Mouse (Mus musculus) limb, embryonic 11.5 days (tissue): ENCODE data around the gene Clip3. TPM values are rescaled to one million over a fixed set of nuclear protein-coding genes. Genes with fewer than 3 reads are reported as not detected.
A peak's percentile ranks its signal among the peaks of the same experiment; 100 is the strongest.

Source experiments
- ATAC-seq: fragments of 200-750 bp; cut with Nextera tagmentation; 2 replicates; pipeline ENCODE4 v1.8.0; 2017; ENCODE audit warnings: low read depth; ENCODE audit not compliant: insufficient number of reproducible peaks, low FRiP score, low TSS enrichment
- DNase-seq: peaks from one replicate; pipeline ENCODE4 v3.0.0-alpha.2; 2015; ENCODE audit warnings: low spot score
- H3K27ac ChIP-seq: fragments of 300-500 bp; sonication (generic); replicated peaks from 2 replicates; pipeline ENCODE4 v1.5.1; 2014; ENCODE audit warnings: low read depth, mild to moderate bottlenecking, low read length
- H3K27me3 ChIP-seq: fragments of 300-500 bp; sonication (generic); 2 replicates; pipeline ENCODE4 v1.6.1; 2014; ENCODE audit warnings: mild to moderate bottlenecking, low read length, mixed read lengths; ENCODE audit not compliant: control insufficient read depth, insufficient read depth
- H3K36me3 ChIP-seq: fragments of 300-500 bp; sonication (generic); 2 replicates; pipeline ENCODE4 v1.6.1; 2014; ENCODE audit warnings: mild to moderate bottlenecking, low read length, moderate library complexity, mixed read lengths; ENCODE audit not compliant: control insufficient read depth, insufficient read depth
- H3K4me1 ChIP-seq: fragments of 300-500 bp; sonication (generic); 2 replicates; pipeline ENCODE4 v1.6.1; 2014; ENCODE audit warnings: low read length, mixed read lengths; ENCODE audit not compliant: control insufficient read depth, insufficient read depth
- H3K4me2 ChIP-seq: fragments of 300-500 bp; sonication (generic); 2 replicates; pipeline ENCODE4 v1.6.1; 2014; ENCODE audit warnings: low read depth, mild to moderate bottlenecking, moderate library complexity; ENCODE audit not compliant: severe bottlenecking
- H3K4me3 ChIP-seq: fragments of 300-500 bp; sonication (generic); 2 replicates; pipeline ENCODE4 v1.5.1; 2014; ENCODE audit warnings: low read depth, low read length
- H3K9ac ChIP-seq: fragments of 300-500 bp; sonication (generic); 2 replicates; pipeline ENCODE4 v1.6.1; 2014; ENCODE audit warnings: mild to moderate bottlenecking, low read length
- H3K9me3 ChIP-seq: fragments of 300-500 bp; sonication (generic); 2 replicates; pipeline ENCODE4 v1.6.1; 2016; ENCODE audit warnings: low read length; ENCODE audit not compliant: control insufficient read depth
- WGBS: fragments of 180-500 bp; shearing (Covaris S2); extraction: QIAGEN DNeasy Blood & Tissue Kit; methylation state at CpG from one replicate; pipeline ENCODE4 v1.1.7; 2014; 5-methylcytosine and 5-hydroxymethylcytosine counted together
- polyA plus RNA-seq: library from polyadenylated mRNA; unstranded; fragments of >200 nt; fragmentation: Nextera tagmentation; extraction: Ambion mirVana; gene quantifications from 2 replicates; pipeline ENCODE4 v1.2.1, GENCODE M21; 2014

Clip3 gene
- polyA plus RNA-seq, 1 experiment from 2014 or later = 70.0 TPM

DNA sequence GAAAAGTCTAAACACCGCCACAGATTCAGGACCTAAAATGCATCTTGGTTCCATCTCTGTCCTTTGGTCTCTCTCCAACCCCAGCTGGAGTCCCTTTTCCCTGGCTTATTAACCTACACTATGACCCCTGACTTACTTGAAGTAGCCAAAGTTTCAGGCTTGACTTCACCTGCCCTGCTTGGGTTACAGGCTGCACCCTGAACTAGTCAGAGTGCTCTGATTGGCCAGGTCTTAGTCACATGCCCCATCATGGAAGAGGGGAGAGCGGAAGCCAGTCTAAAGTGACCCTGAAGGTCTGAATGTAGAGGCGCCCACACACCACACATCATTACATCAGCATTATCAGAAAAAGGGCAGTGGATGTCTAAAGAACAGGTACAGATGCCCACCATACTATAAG, 26.6 kb downstream of the Clip3 start:
- H3K4me3 ChIP-seq = no peak overlapping the region
- H3K36me3 ChIP-seq = no peaks in the 10 kb centered on the region
- H3K9me3 ChIP-seq = no peaks in the 10 kb centered on the region
- no peaks in the 10 kb centered on the region for H3K27me3 ChIP-seq
- DNase-seq (no peak), ATAC-seq (no peak)
- no peak overlapping the region for H3K9ac ChIP-seq
- peaks cover 20% of the 10 kb centered on the region for H3K4me1 ChIP-seq
- no peak overlapping the region for H3K27ac ChIP-seq
- no peak overlapping the region for H3K4me2 ChIP-seq
- 93% methylated on average over 3 of the region's 3 CpGs for WGBS

DNA sequence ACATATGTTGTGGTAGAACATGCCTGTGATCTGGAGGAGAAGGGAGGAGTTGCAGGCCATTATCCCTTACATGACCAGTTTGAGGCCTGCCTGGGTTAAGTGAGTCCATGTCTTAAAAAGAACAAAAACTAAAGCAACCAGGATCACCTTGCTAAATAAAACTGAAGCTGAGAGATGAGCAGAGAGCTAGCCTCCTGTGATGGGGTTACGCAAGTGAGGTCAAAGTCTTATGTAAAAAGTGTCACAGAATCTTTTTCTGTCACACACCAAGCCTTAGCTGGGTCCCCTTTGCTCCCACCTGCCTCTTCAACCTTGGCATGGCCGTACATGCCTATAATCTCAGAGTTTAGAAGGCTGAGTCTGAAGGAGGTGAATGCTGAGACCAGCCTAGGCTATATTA, 29.4 kb downstream of the Clip3 start:
- H3K9me3 ChIP-seq = no peaks in the 10 kb centered on the region
- no peak overlapping the region for H3K27ac ChIP-seq
- ATAC-seq (no peak), DNase-seq (no peak)
- H3K27me3 ChIP-seq = no peaks in the 10 kb centered on the region
- 84% methylated on average over 2 of the region's 2 CpGs for WGBS
- no peak overlapping the region for H3K9ac ChIP-seq
- peaks cover 3% of the 10 kb centered on the region; the same call in 1 of the 2 replicates for H3K4me1 ChIP-seq
- H3K4me3 ChIP-seq = peak overlapping the region; percentile 80; the same call in 1 of the 2 replicates
- peak overlapping the region; percentile 72; the same call in 1 of the 2 replicates for H3K4me2 ChIP-seq
- H3K36me3 ChIP-seq = no peaks in the 10 kb centered on the region

DNA sequence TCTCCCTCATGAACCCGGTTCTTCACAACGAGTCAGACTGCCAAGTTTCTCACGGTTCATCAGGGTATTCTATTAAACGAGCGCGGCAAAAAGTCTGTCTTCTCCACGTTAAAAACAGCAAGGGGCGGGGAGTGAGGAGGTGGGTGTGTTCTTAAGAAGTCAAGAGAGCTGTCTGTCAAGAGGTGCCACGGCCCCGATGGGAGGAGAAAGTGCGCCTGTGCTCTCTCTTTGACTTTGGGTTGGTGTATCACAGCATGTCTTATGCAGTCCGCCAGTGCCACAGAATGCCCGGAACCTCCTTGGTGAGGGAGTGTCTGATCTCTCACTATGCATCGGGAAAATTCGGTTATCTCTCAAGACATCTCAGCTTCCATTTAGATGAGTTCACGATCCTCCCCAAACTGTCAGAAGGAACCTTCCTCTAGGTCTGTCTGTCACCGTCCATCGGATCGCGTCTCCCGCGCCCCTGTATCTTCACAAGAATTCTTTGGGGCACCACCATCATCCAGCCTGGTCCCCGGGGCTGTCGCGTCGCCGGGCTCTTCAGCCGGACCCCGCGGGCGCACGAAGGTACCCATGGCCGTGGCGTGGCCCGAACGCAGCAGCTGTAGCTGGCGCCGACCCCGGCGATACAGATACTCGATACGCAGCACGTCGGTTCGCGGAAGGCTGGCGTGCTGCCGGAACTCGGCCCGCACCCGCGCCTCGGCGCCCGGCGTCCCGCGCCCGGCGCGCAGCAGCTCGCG, 30.2 kb downstream of the Clip3 start, which contains the start of gene E130208F15Rik:
E130208F15Rik (plus strand) TSS at position 202 of the 746 bp plus-strand sequence.
- Histone ChIP-seq H3K27me3 (no peaks in the 10 kb centered on the region), H3K4me1 (peaks cover 3% of the 10 kb centered on the region; the same call in 1 of the 2 replicates), H3K9ac (peak within 1 kb of the TSS; percentile 78), H3K4me3 (peak within 1 kb of the TSS; percentile 80), H3K9me3 (no peaks in the 10 kb centered on the region), H3K27ac (0 out of 2 replicates have a peak within 1 kb of the TSS, but pooled peaks have one; percentile 52), H3K4me2 (peak within 1 kb of the TSS; percentile 72), H3K36me3 (no peaks in the 10 kb centered on the region)
- ATAC-seq (peak; percentile 65), DNase-seq (peak; percentile 56)
- under 1% methylated on average over 62 of the region's 63 CpGs for WGBS

DNA sequence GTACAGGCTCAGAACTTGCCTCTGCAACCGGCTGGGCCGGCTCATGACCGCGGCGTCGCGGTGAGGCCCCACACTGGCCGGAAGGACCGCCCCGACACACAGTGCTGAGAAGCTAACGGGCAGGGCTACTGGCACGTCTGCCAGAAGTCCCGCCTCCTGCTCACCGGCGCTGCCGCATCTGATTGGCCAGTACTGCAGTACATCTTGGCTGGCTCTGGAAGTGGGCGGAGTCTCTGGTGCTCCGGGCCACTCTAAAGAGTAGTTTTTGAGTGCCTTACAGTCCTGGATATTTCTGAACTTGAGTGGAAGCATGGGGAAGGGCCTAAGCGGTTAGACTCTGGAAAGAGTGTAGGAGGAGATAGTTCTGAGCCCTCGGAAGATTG, 30.7 kb downstream of the Clip3 start:
- Histone ChIP-seq H3K9me3 (no peaks in the 10 kb centered on the region), H3K9ac (peak overlapping the region; percentile 78)
- under 1% methylated on average over 20 of the region's 20 CpGs for WGBS

DNA sequence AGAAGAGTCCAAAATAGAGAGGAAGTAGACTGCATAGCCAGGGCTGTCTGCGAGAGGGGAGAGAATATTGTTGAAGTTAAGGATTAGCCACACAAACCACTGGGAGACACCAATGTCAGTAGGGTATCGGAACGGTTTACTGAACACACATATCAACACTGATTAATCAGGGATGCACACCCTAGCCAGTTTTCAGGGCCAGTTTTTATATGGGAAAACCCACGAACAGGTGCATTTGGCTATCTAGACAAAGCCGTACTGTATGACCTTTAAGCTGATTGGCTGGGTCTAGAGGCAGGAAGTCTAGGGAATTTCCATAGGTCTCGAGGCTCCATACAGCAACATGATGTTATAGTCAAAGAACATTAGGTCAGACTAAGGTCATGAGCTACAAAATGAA, 31.3 kb downstream of the Clip3 start:
- 48% methylated on average over 6 of the region's 6 CpGs for WGBS
- peak overlapping the region; percentile 78 for H3K9ac ChIP-seq
- peak overlapping the region; percentile 72 for H3K4me2 ChIP-seq
- no peaks in the 10 kb centered on the region for H3K27me3 ChIP-seq
- no peak for DNase-seq
- ATAC-seq = no peak
- peak overlapping the region; percentile 80 for H3K4me3 ChIP-seq
- H3K4me1 ChIP-seq = peaks cover 3% of the 10 kb centered on the region; the same call in 1 of the 2 replicates
- H3K36me3 ChIP-seq = no peaks in the 10 kb centered on the region
- no peak overlapping the region for H3K27ac ChIP-seq
- no peaks in the 10 kb centered on the region for H3K9me3 ChIP-seq

More for the DNA sequence above, 30.7 kb downstream of the Clip3 start:
- H3K4me2 ChIP-seq = peak overlapping the region; percentile 72
- no peaks in the 10 kb centered on the region for H3K27me3 ChIP-seq
- peaks cover 3% of the 10 kb centered on the region; the same call in 1 of the 2 replicates for H3K4me1 ChIP-seq
- ATAC-seq (peak; percentile 97), DNase-seq (peak; percentile 97)
- no peaks in the 10 kb centered on the region for H3K36me3 ChIP-seq
- H3K27ac ChIP-seq = 0 out of 2 replicates have a peak overlapping the region, but pooled peaks have one; percentile 52
- H3K4me3 ChIP-seq = peak overlapping the region; percentile 80

DNA sequence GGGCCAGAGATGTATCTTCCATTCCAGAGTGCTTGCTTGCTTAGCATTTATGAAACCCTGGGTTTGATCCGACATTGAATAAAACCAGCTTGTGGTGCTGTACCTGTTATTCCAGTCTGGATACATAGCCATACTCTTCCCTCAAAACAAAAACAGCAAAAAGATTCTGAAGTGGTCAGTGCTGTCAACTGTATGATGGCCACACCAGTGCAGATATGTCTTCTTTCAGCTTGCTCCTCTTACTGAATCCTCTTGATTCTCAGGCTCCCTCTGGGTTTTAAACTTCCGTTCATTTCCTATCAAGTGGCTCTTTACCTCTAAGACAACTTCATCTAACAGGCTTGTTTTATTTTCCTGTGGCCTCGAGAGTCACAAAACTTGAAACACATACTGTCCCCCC, 32.3 kb downstream of the Clip3 start, which contains the start of gene Sdhaf1:
Sdhaf1 (minus strand) TSS at position 101 of the 400 bp plus-strand sequence.
- 81% methylated on average over 3 of the region's 3 CpGs for WGBS
- H3K27ac ChIP-seq = no peak within 1 kb of the TSS

GRCm38 (mm10) chr7:30324300-30324944, 32.9 kb downstream of the Clip3 start:
- Histone ChIP-seq H3K9ac (no peak overlapping the region), H3K4me3 (no peak overlapping the region), H3K9me3 (no peaks in the 10 kb centered on the region), H3K27ac (no peak overlapping the region), H3K36me3 (no peaks in the 10 kb centered on the region), H3K4me1 (peaks cover 3% of the 10 kb centered on the region; the same call in 1 of the 2 replicates), H3K27me3 (no peaks in the 10 kb centered on the region), H3K4me2 (no peak overlapping the region)
- no peak for DNase-seq
- no peak for ATAC-seq
- 90% methylated on average over 5 of the region's 5 CpGs for WGBS

More for the DNA sequence above, 32.3 kb downstream of the Clip3 start, which contains the start of gene Sdhaf1:
- Histone ChIP-seq H3K4me2 (peak within 1 kb of the TSS; percentile 72), H3K9me3 (no peaks in the 10 kb centered on the region), H3K4me3 (peak within 1 kb of the TSS; percentile 80), H3K4me1 (peaks cover 3% of the 10 kb centered on the region; the same call in 1 of the 2 replicates), H3K9ac (peak within 1 kb of the TSS; percentile 78), H3K36me3 (no peaks in the 10 kb centered on the region), H3K27me3 (no peaks in the 10 kb centered on the region)
- no peak for DNase-seq
- ATAC-seq = no peak

DNA sequence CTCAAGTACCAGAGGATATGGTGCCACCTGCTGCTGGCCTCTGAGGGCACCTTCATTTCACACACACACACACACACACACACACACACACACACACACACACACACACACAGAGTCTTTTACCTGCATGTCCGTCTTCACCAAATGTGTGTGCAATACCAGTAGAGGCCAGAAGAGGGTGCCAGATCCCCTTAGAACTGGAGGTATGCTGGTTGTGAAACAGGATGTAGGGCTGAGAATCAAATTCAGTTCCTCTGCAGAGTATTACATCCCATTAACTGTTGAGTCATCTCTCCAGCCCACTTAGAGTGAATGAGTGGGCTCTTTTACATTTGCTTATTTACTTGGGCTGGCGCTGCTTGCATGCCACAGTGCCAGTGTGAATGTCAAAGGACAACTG, 33.8 kb downstream of the Clip3 start:
- Histone ChIP-seq H3K27ac (no peak overlapping the region; the same call in 1 of the 2 replicates), H3K9ac (no peak overlapping the region), H3K27me3 (no peaks in the 10 kb centered on the region), H3K36me3 (no peaks in the 10 kb centered on the region), H3K4me3 (no peak overlapping the region), H3K9me3 (no peaks in the 10 kb centered on the region), H3K4me1 (peaks cover 3% of the 10 kb centered on the region; the same call in 1 of the 2 replicates), H3K4me2 (no peak overlapping the region)
- DNase-seq = peak; percentile 74
- WGBS = 48% methylated on average over 2 of the region's 2 CpGs
- ATAC-seq = no peak
